Mouse (Mus musculus) heart, adult 8-10 months (tissue): ENCODE measurements at regions not wholly inside any gene's neighbourhood (a gene's known extent, or its start where the extent isn't known, plus 50 kb on each side); places are given as distances from the start of the nearest gene placed in this dataset.
"Not testable (repeated sequence)": the region's sequence is repeated elsewhere in the genome, so short reads cannot be mapped to it uniquely, and the experiment has no call there.

Experiments used
- DNase-seq: peaks from one replicate; pipeline ENCODE4 v3.0.0; 2022; ENCODE audit warnings: low spot score

GRCm38 (mm10) chr14:53597287-53597686, 656.6 kb downstream of the Dad1 start:
- not testable (repeated sequence) for DNase-seq

GRCm38 (mm10) chr14:53590601-53591000, 663.3 kb downstream of the Dad1 start:
- DNase-seq, result not testable (repeated sequence)

DNA sequence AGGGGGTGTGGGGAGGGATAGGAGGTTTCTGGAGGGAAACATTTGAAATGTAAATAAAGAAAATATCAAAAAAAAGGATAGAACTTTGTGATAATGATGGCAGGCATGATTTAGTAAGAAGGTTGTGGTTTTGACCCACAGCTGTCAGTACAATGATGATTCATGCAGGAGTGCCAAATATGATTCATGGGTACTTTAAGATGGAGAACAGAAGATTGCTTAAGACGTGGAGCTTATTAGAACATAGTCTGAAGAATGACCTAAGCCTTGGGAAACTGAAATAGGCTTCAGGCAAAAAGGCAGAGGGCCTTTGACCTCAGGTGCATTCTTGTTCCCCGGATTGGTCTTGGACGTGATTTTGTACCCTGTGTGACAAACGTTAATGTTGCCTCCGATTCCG, 671.4 kb downstream of the Dad1 start:
- DNase-seq, result not testable (repeated sequence)

- DNase-seq, result not testable (repeated sequence)
Measured at GRCm38 (mm10) chr14:53581734-53582133, 672.2 kb downstream of the Dad1 start.

- DNase-seq, result not testable (repeated sequence)
Measured at GRCm38 (mm10) chr14:53576927-53577326, 677.0 kb downstream of the Dad1 start.

DNA sequence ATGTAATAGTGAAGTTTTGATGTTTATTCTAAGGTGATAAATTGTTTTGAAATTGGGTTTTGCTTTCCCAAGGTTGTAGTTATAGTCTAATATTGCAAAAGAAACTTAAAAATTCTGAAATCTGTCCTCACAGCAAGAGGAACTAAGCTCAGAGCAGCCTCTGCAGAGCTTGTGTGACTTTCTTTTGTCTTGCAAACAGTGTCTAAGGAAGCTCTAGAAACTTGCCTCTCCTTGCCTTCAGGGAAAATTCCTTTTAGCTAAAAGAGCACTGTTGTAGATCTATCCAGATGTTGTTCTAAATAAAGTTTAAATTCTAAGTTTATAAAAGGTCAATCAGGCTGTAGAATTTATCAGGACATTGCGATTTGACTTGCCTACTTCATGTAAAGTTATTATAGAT, 681.2 kb downstream of the Dad1 start:
- DNase-seq, result not testable (repeated sequence)

GRCm38 (mm10) chr14:53562606-53563005, 691.3 kb downstream of the Dad1 start:
- no peak for DNase-seq

DNA sequence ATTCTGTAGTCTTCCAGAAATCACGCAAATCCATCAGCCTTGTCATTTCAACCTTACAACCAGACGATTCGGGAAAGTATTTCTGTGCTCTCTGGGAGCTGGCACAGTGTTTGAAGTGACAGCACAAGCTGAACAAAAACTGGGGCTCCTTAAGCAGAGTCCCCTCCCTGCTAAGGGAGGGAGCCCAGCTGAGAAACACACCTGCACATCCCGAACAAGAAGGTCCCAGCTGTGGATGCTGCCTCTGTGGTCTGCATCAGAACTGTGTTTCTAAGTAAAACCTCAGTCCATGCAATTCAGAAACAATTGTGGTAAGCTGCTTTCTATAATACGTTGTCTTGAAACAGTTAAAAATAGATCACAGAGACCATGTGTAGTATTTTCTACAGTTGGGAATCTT, 693.8 kb downstream of the Dad1 start:
- DNase-seq, result not testable (repeated sequence)

GRCm38 (mm10) chr14:53559386-53559920, 694.5 kb downstream of the Dad1 start:
- not testable (repeated sequence) for DNase-seq

DNA sequence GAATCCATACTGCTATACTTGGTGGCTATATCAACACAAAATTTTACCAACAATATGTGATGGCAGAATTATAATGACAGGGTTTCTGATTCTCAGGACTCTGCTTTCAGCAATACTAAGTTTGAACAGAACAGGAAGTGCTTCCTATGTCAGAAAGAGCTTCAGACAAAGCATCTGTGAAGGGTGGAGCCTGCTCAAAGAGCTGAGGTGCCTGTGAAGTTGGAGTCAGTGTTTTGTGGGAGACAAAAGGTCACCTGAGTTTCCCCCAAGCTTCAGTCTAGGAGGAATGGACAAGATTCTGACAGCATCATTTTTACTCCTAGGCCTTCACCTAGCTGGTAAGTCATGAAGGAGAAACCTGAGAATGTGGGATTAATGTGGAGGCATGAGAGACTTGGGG, 700.1 kb downstream of the Dad1 start:
- DNase-seq, result no peak

DNA sequence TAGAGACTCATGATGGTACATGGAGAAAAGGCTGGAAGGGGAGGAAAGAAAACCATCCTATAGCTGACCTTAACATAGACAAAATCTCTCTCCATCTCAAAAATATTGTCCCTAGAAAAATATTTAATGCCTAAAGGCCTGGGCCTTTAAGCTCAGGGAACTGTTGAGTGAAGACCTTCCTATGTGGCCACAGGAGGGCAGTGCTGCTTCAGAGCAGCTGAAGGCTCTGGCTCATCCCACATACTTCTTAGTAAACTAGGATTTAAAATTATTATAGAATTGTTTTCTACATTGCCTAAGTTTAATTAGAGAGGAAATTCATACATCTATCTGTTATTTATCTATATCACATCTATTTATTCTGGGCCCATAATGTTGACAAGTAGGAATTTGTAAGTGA, 706.5 kb downstream of the Dad1 start:
- DNase-seq, result not testable (repeated sequence)

GRCm38 (mm10) chr14:53545351-53545750, 708.6 kb downstream of the Dad1 start:
- DNase-seq, result no peak

DNA sequence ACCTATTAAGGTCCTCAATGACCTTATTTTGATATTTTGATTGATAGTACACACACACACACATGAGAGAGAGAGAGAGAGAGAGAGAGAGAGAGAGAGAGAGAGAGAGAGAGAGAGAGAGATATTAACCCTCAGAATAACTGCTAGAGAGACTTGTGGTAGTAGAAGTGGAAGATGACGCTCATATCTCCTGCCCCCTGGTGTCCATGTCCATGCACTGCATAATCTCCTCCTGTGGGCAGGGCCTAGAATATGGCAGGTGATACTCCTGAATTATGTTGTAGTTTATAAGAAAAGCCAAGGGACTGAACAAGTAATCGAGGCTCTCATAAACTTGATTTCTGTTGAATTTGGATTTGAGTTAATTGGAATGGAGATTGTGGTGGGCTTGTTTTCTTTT, 712.3 kb downstream of the Dad1 start:
- DNase-seq, result not testable (repeated sequence)

GRCm38 (mm10) chr14:53537895-53538294, 716.0 kb downstream of the Dad1 start:
- not testable (repeated sequence) for DNase-seq

DNA sequence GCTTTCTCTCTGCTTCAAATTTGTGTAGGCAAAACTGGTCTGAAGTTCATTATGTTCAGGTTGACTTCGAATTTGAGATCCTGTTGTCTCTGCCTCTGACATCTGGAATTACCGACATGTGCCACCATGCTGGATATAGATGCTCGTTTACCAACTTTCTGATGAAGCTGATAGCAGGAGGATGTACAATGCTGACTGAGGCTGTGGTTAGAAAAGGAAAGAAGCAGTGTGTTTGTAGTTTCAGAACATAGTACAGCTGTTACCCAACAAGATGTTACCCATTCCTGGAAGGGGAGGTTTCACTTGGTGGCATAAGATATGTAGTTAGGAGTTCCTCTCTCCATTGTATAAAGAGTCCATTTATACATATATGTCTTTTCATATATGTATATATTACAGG, 730.5 kb downstream of the Dad1 start:
- DNase-seq, result not testable (repeated sequence)

DNA sequence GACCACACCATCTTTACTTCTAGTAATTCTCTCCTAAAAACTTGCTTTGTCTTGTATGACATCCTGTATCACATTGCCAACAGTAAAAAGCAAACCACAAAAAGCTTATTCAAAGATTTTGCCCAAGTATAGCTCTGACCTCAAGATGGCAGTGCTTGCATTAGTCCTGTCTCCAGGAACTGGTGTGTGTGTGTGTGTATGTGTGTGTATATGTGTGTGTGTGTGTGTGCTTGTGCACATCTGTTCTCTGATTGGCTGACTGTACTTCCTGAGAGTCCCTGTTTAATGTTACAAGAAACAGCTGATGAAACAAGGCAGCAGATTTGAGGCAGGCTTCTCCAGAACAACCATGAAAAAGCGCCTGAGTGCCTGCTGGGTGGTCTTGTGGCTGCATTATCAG, 735.0 kb downstream of the Dad1 start:
- not testable (repeated sequence) for DNase-seq

- not testable (repeated sequence) for DNase-seq
Measured at GRCm38 (mm10) chr14:53516623-53517238, 737.2 kb downstream of the Dad1 start.

DNA sequence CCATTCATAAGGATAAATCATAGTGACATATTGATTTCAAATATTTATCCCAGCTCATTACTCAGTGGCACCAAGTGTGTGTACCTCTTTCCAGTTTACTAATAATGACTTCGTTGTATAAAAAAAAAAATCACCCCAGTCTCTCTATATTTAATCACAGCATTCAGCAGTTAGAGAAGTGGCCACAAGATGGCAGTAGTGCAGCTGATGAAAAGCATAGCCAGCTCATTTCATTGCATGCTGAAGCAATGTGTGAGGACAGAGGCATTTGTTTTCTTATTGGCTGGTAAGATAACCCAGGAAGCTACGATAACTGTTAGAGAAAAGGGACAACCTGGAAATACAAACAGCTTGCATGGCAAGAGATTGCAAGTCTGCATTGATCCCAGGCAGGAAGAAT, 748.5 kb downstream of the Dad1 start:
- not testable (repeated sequence) for DNase-seq

DNA sequence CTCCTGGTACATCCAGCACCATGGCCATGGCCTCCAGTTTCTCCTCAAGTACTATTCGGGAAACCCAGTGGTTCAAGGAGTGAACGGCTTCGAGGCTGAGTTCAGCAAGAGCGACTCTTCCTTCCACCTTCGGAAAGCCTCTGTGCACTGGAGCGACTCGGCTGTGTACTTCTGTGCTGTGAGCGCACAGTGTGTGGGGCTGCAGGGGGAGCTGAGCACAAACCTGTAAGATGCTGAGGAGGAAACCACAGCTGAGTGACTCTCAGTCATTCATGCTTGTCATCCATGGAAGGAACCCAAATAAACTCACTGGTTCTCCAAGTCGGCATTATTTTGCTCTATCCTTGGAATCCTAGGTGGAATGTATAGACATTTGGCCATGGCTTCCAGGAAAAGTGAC, 765.5 kb downstream of the Dad1 start:
- DNase-seq, result not testable (repeated sequence)

DNA sequence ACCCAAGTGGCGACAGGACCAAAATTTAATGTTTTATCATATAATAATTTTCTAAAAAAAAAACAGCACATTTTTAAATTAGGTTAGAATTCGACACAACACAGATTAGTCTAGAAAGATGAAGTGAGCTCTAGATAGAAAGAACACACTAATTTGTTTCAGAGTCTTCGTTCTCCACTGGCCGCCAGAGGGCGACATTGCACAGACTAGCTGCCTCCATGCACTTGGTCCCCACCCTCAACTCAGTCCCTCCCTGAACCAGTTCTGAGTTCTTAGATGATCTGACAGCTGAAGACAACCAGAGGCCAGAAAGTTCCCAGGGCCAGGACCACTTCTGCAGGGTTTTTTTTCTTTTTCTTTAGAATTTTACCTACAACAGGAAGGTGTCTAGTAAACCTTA, 766.3 kb downstream of the Dad1 start:
- DNase-seq, result not testable (repeated sequence)

GRCm38 (mm10) chr14:53474170-53474569, 779.7 kb downstream of the Dad1 start:
- not testable (repeated sequence) for DNase-seq

GRCm38 (mm10) chr14:53460790-53461189, 793.1 kb downstream of the Dad1 start:
- not testable (repeated sequence) for DNase-seq

GRCm38 (mm10) chr14:53454001-53454400, 799.9 kb downstream of the Dad1 start:
- no peak for DNase-seq

DNA sequence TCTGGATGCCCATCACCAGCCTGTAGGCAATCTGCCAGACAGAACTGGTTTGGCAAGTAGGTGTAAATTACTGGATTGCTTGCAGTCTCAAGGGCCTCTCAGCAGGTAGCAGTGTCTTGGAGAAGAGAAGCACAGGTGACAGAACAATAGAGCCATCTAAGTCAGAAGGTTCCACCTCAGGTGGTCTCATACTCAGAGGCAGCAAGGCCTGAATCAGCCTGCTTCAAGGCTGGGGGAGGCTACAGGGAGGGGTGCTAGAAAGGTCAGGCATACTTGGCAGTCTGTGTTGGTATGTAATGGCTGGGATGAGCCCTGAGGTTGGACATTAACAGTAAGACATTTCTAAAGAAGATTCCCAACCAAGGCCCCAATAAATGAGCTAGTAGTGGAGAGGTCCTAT, 814.3 kb downstream of the Dad1 start:
- DNase-seq, result not testable (repeated sequence)
